Mouse (Mus musculus): ENCODE measurements around the gene Limd1. TPM values are rescaled to one million over a fixed set of nuclear protein-coding genes. Genes with fewer than 3 reads are reported as not detected.
A peak's percentile ranks its signal among the peaks of the same experiment; 100 is the strongest.

Limd1 gene
- polyA plus RNA-seq, 1 experiment from 2014 or later: 33.6 TPM

DNA sequence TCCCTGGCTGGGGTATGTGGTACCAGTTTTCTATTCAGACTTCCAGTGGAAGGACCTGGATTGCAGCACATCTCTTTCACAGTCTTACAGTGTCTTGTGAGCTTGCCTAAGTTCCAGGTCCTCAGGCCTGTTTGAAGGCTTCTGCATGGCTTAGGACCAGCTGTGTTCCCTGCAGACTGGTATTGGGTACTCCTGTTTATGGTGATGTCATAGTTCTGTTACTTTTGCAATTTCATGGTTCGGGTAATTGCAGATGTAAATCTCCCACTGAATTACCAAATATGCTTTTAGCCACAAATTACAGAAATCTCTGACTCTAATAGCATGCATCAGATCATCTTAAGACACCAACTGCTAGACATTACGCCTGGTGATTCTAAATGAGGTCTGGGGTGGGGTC lies 36.6 kb downstream of the Limd1 start:
- no peak for DNase-seq (ENCODE audit: low spot score)

DNA sequence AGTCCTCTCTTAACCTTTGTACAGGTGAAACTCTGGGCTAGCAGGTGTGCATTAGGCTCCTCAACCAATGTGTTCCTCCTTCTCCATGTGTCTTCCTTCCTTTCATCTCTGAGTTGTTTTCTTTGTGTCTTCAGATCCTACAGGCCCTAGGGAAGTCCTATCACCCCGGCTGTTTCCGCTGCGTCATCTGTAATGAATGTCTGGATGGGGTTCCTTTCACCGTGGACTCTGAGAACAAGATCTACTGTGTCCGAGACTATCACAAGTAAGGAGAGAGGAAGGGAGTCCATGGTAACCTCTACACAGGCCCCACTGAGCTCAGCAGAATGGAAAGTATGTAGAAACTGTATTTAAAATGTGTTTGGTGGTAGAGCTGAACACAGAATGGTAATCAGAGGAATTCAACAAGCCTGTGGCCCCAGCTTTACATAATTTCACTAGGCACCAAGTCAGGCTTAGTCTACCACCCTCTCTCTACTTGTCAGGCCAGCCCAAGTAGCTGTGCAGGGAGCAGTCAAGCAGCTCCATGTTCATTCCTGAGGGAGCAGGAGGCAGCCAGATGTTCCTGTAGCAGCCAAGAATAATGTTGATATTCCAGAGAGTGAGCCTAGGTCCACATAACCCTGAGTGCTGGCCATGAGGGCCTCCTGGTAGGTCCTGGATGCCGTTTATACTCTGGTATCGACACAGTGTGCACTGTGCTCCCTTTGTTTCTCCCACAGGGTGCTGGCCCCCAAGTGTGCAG lies 38.3 kb downstream of the Limd1 start:
- DNase-seq (ENCODE audit: low spot score): no peak

DNA sequence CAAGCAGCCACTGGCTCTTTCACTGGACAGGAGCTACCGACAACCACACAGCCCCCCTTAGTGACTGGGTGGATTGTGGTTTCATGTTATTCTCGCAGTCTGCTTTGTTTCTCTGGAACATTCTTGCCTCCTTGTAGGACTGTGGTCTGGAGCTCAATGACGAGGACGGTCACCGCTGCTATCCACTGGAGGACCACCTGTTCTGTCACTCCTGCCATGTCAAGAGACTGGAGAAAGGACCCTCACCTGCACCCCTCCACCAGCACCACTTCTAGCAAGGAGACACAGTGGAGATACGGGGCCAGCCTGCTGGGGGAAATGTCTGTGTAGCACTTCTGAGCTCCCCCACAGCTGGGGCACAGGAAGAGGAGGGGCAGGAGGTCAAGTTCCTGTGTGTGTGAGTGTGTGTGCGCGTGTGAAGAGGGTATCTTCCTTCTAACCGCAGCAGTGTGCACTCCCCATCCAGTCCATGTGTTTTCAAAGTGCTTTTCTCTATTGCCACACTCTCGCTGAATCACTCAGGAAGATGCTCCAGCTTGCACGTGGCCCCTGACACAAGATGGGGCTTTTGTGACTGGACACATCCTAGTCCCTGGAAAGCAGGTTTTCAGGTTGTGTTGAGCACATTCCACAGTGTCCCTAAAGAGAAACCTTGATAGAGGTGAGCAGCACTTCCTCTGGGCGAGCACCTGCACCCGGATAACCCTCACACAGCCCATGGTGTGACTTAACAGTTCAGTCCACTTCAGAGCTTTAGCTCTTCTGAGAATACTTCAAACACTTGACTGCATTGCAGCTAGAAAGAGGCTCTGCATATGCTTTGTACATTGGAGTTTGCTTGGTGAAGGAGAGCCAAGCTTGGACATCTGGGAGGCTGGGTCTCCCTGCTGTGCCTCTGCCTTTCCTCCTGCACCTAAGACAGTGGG lies 40.7 kb downstream of the Limd1 start:
- DNase-seq (ENCODE audit: low spot score): peak; percentile 85

DNA sequence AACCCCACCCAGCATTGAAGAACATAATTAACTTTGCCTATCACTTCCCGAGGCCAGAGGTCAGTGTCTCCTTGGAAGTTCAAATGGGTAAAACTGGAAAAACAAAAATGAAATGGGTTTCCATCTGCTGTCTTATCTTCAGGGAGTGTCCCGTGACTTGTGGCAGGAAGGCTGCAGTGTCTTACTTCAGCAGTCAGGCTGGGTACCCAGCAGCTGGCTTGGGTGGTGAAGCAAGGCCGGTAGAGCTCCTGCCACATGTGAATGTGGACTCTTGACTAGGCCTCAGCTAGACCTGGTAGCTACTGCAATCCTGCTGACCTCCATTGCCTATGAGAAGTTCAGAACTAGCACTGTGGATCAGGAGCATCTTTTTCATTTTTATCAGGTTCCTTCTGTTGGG lies 42.2 kb downstream of the Limd1 start:
- DNase-seq (ENCODE audit: low spot score): no peak

DNA sequence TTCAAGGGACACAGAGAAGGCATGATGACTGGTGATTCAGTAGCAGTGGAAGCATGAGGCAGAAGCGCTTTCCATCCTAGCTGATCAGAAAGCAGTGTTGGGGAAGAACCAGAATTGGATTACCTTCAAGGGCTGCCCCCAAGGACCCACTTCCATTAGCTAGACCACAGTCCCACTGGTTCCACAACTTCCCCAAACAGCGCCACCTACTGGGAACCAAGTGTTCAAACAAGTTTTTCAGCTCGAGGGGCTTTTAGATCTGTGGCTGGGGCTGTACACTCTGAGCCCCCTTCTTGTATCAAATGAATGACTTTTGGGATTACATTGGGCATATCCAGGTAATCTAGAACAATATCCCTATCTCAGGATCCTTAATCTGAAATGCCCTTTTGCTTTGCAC lies 45.2 kb downstream of the Limd1 start:
- peak; percentile 62 for DNase-seq (ENCODE audit: low spot score)

DNA sequence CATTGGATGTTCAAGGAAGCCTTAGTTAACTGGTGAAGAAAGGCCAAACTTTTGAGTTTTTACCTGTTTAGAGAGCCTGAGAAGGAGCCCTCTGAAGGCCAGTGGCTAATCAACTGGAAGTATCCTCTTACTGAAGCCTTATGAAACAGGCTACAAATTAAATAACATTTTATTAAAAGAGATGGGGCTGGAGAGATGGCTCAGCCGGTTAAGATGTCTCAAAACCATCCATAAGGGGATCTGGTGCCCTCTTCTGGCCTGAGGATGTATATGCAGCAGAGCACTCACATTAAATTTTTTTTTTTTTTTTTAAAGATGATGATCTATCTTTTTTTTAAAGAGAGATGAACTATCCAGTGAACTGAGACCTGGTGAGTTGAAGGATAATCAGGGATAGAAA lies 46.6 kb downstream of the Limd1 start:
- peak; percentile 74 for DNase-seq (ENCODE audit: low spot score)

DNA sequence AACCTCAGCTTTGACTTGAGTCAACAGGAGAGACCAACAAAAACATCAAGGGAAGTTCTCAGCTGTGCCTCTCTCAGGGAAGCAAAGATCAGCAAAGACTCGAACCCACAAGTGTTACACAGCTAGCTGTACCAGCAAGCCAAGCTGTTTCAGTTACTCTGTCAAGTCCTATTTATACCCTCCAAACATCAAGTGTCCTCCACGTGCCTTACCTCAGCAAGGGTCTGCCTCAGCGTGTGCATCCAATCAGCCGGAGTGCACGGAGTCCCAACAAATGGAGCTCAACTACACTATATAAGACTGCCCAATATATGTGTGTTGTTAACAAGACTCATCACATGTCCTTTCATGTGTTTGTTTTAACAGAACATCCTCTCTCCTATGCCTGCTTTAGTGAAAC lies 48.0 kb downstream of the Limd1 start:
- DNase-seq (ENCODE audit: low spot score): peak; percentile 28

DNA sequence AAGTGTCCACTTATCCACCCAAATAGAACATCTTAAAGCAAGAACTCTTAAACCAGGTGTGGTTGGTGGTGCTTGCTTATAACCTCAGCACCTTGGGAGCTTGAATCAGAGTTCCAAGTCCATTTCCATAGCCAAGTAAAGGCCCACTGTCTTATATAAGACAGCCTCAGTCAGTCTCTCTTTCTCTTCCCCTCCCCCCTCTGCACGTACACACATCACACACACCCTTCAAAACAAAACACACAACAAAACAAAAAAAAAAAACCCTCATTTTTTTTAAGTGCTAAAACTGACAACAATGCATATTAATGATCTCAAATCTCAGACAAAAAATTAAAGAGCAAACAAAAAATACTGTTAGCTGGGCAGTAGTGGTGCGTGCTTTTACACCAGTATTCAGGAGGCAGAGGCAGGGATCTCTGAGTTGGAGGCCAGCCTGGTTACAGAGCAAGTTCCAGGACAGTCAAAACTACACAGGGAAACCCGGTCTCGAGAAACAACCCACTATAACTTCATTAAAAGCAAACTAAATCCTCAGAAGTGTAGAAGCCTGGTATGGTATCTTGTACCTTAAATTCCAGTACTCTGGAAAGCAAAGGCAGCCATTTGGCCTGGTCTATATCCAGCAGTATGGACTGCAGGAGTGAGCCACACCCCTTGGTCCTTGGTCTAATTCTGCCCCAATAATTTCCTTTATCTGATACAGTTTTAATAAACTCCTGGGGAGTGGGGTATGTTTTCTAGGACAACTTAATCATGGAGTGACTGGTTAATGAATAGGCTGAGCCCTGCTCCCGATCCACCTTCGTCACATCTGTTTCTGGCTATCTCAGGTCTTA lies 49.8 kb downstream of the Limd1 start:
- DNase-seq (ENCODE audit: low spot score): no peak

DNA sequence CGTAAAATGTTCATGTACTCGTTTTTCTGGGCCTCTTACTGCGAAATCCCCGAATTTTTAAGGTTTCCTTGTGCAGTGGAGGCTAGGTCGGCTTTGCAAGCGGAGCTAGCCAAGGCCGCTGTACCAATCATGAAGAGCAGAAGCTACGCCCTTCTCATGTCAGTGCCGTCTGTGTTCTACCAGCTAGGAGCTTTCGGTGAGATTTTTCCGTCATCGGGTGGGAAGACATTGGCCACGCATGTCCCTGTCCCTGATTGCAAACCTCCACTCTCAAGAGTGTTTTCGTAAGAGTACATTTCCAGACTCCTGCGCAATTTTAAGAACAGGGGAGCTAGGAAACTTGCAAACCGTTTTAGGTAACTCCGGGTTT lies 50.4 kb downstream of the Limd1 start:
- peak; percentile 66 for DNase-seq (ENCODE audit: low spot score)

DNA sequence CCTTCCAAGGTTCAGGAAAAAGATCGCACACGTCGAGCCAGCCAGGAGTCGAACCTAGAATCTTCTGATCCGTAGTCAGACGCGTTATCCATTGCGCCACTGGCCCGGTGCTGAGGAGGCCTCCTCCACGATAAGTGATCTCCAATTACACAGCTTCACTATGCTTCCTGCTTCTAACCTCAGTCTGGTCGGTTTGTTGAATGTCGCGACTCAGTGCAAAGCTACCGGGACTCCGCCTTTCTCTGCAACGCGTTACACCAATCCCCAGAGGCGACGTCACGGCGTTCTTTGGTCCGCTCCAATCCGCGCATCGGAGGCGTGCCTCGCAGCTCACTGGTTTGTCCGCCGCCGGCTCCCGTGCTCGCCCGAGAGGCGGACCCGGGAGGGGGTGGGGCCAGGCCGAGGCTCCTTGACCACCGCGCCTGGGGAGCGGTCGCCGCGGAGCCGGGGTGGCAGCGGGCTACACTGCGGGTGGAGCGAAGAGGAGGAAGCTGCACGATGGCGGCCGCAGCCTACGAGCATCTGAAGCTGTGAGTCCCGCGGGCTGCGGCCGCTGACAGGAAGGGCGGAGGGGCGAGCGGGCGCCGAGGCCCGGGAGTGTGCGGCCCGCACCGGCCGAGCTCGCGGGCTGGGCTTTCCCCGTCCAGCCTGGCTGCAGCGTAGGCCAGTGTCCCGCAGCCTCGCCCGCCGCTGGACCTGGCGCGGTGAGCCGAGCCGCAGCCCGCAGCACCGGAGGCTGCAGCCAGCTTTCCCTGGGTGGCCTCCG lies 51.1 kb downstream of the Limd1 start, which contains the start of gene Sacm1l:
TSS of gene Sacm1l (plus strand) at position 368 of the 766 bp plus-strand sequence.
- DNase-seq (ENCODE audit: low spot score): peak; percentile 99

DNA sequence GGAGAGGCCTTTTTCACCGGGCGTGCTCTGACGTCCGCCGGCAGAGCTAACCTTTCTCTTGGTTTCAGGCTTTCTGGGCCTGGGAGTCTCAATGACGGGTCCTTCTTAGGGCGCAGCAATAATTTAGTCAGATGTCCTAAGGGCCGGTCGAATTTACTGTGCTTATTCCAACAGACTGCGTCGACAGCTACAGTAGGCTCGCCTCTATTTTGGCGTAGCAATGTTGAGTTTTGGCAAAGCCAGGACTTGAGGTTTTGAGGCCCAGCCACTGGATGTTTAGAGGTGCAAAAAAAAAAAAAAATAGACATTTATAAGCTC lies 51.6 kb downstream of the Limd1 start:
- peak; percentile 49 for DNase-seq (ENCODE audit: low spot score)

DNA sequence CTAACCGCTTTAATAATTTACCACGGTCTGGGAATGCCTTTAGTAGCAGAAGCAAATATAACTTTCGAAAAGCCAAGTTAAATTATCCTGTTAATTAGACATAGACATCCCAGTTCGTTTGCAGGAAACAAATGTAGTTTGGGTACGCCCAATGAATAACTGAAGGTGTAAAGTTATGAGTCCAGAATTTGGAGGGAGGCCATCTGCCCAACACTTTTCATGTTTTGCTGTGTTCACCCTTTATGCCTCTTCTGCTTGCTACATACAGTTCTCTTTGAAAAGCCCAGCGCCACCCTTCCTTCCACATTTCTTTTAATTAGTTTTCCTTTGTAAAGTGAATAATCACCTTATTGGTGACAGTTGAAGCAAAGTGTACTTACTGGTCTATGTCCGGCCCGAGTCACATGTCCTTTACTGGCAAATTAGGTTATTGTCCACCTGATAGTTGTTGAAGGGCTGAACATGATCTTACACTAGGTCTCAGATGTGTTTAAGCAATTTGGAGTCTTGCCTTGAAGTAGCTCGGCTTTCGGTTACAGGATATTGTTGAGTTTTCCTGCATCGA lies 52.1 kb downstream of the Limd1 start:
- no peak for DNase-seq (ENCODE audit: low spot score)

DNA sequence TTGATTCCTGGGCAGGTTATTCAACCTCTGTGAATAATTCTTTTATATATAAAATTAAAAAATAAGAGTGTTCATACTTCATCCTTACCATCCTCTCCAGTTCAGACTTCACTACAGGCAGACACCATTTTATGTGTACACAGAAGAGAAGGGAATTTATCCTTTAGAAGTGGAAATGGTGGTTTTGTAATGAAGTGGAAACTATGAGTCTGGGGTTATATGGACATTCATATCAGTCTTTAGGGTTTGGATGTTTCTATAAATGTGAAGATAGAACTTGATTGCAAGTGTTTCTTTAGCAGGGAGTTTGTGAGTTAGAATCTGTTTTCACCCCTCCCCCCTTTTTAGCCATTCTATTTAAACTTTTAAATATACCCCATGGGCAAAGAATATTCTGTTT lies 52.7 kb downstream of the Limd1 start:
- no peak for DNase-seq (ENCODE audit: low spot score)

DNA sequence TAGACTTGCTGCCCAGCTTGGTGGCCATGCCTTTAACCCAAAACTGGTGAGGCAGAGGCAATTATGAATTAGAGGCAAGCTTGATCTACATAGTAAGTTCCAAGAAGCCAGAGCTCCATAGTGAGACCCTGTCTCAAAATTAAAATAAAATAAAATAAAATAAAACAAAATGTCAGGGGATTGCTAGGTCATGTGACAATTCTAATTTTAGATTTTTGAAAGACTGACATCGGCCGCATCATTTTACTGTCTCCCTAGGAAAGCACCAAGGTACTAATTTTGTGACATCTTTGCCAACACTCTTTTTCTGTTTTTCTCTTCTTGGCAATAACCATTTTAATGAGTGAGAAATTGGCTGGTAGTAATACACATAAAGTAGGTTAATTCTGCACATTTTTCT lies 58.1 kb downstream of the Limd1 start:
- no peak for DNase-seq (ENCODE audit: low spot score)

DNA sequence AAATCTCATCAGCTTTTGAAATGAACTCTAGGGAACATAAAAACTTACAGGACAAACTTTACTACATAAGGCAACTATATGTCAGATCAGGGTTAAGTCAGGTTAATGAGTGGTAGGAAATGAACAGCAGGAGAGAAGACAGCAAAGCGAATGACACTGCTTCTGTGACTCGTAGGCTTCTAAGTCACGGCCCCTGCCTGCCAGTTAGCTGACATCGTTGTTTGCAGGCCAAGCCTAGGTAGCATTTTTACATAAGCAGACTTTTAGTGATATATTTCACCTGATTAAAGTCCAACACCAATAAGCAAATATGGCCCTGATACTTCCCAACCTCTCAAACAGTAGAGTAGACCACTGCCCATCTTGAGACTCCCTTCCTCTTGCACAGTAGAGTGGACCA lies 59.7 kb downstream of the Limd1 start:
- DNase-seq (ENCODE audit: low spot score): no peak

DNA sequence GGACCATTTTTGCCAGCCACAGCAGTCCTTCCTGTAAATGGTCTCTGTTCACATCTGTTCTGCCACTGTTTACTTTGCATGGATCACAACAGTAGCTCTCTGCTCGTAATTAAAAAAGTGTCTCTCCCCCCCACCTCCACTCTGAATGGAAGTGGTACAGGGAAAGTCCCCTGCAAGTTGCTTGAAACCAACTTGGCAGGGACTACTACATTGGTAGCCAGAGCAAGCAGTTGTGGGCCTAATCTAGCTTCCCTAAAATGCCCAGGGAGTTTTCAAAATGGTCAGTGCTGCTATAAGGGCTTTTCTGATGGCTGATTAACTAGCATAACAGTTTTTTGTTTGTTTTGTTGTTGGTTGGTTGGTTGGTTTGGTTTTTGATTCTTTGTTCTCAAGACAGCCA lies 60.6 kb downstream of the Limd1 start:
- no peak for DNase-seq (ENCODE audit: low spot score)

DNA sequence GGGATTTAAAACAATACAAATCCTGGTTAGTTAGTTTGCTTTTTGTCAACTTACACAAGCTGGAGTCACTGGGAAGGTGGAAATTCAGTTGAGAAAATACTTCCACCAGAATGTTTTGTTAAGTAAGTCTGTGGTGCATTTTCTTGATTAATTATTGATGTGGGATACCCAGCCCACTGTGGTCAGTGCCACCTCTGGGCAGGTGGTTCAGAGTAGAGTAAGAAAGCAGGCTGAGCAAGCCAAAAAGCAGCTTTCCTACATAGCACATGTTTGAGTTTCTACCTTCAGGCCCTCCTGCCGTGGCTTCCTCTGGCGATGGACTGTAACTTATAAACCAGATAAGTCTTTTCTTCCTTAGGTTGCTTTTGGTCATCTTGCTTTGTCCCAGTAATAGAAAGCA lies 61.3 kb downstream of the Limd1 start:
- no peak for DNase-seq (ENCODE audit: low spot score)

DNA sequence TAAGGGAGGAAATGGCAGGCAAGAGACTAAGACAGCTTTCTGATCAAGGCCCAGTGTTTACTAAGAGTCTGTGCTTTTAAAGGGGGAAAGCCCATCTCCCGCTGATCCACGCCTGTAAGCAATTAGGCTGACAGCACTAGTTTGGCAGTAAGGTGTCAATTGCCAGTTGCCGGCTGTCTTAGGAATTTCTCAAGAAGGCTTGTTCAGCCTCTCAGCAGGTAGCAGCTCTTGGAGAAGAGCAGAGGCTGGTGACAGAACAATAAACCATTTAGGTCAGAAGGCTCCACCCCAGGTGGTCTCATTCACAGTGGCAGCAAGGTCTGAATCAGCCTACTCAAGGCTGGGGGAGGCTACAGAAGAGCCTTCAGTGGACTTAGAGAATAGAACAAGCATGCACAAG lies 76.1 kb downstream of the Limd1 start:
- DNase-seq (ENCODE audit: low spot score): no peak
